Mouse (Mus musculus) heart, adult 2 months (tissue): ENCODE measurements around the gene Bet1l. TPM values are rescaled to one million over a fixed set of nuclear protein-coding genes. Genes with fewer than 3 reads are reported as not detected.

Experiments
- DNase-seq, 2 experiments: peaks; one replicate each; pipeline ENCODE4 v3.0.0; 2021
- H3K27ac ChIP-seq: fragments of 200-600 bp; 2 replicates; pipeline ENCODE4 v1.8.1; 2022
- H3K27me3 ChIP-seq: fragments of 200-500 bp; 2 replicates; pipeline ENCODE4 v1.6.1; 2012; ENCODE audit warnings: mild to moderate bottlenecking, low read length, inconsistent platforms, mixed read lengths; ENCODE audit not compliant: control insufficient read depth, insufficient read depth
- H3K36me3 ChIP-seq: fragments of 200-500 bp; 2 replicates; pipeline ENCODE4 v1.6.1; 2012; ENCODE audit warnings: low read length, inconsistent platforms; ENCODE audit not compliant: control insufficient read depth, insufficient read depth
- H3K4me1 ChIP-seq: fragments of 200-500 bp; 2 replicates; pipeline ENCODE4 v1.6.1; 2011; ENCODE audit warnings: low read length; ENCODE audit not compliant: control insufficient read depth, insufficient read depth
- H3K4me3 ChIP-seq: fragments of 200-600 bp; 2 replicates; pipeline ENCODE4 v1.8.1; 2022
- H3K79me2 ChIP-seq: fragments of 200-500 bp; replicated peaks from 2 replicates; pipeline ENCODE4 v1.6.1; 2012; ENCODE audit warnings: mild to moderate bottlenecking, inconsistent platforms, low read length, moderate library complexity, mixed read lengths; ENCODE audit not compliant: control insufficient read depth, insufficient read depth
- H3K9ac ChIP-seq: fragments of 200-500 bp; 2 replicates; pipeline ENCODE4 v1.6.1; 2012; ENCODE audit warnings: low read depth, mild to moderate bottlenecking, control low read depth, inconsistent platforms, low read length, mixed read lengths
- CTCF ChIP-seq: fragments of 200-600 bp; IDR thresholded peaks from 2 replicates; pipeline ENCODE4 v1.8.1; 2022; ENCODE audit warnings: antibody characterized with exemption, mild to moderate bottlenecking, moderate library complexity
- EP300 ChIP-seq: fragments of 200-500 bp; IDR thresholded peaks from 2 replicates; pipeline ENCODE4 v1.6.1; 2011; ENCODE audit warnings: low read depth, low read length, control low read depth; ENCODE audit not compliant: insufficient read depth
- POLR2A ChIP-seq: fragments of 200-500 bp; IDR thresholded peaks from 2 replicates; pipeline ENCODE4 v1.6.1; 2011; ENCODE audit warnings: mild to moderate bottlenecking, low read depth, low read length, control low read depth; ENCODE audit not compliant: insufficient read depth
- WGBS: fragments of 180-500 bp; shearing (Covaris S2); methylation state at CpG from one replicate; pipeline ENCODE4 v1.1.7; 2018; 5-methylcytosine and 5-hydroxymethylcytosine counted together
- intact Hi-C: fragments of 180-260 bp; cut with DNase I; formaldehyde crosslinking; loops from one replicate; pipeline ENCODE4 v1.15.1; 2025
- polyA plus RNA-seq: library from polyadenylated mRNA; depleted of rRNA; stranded (reverse); fragments of >200 nt; gene quantifications from 2 replicates; pipeline ENCODE4 v1.2.3, GENCODE M21; 2012
- total RNA-seq, 2 experiments: library from RNA; stranded (reverse); gene quantifications; 2 replicates each; pipeline ENCODE4 v1.2.3; 2021

Gene Bet1l
- total and polyA plus RNA-seq, 3 experiments, result 8.8 to 12.4 (median 12.3) TPM

GRCm38 (mm10) chr7:140821653-140822329, 35.6 kb downstream of the Bet1l start, which contains the start of gene Zfp941:
Gene Zfp941, minus strand, starts transcription at chr7:140822178.
- intact Hi-C loops, result no loop called here
- Histone ChIP-seq H3K36me3 (no peaks in the 10 kb centered on the region), H3K79me2 (no peaks in the 10 kb centered on the region), H3K27ac (no peak within 1 kb of the TSS), H3K27me3 (no peaks in the 10 kb centered on the region), H3K4me3 (peak within 1 kb of the TSS; percentile 27; the same call in 1 of the 2 replicates), H3K4me1 (peaks cover 2% of the 10 kb centered on the region; the same call in 1 of the 2 replicates), H3K9ac (peak within 1 kb of the TSS; percentile 33)
- 3% methylated on average over 21 of the region's 21 CpGs for WGBS
- no peak for DNase-seq
- TF ChIP-seq CTCF, result no peak
- no peak for TF ChIP-seq POLR2A
- TF ChIP-seq EP300, result no peak

DNA sequence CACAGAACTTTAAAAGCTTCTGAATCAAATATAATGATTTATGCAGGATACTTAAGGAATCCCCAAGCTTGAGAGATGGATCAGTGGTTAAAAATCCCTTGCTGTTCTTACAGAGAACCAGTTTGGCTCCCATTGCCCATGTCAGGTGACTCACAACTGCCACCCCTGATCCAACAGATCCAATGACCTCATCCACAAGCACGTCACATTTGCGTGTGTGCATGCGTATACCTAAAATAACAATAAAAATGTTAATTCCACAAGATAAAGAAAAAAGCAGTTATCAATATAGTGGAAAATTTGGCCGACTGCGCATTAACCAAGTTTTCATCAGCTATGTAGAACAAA, 36.1 kb downstream of the Bet1l start:
- no peaks in the 10 kb centered on the region for H3K27me3 ChIP-seq
- DNase-seq, result no peak
- no peaks in the 10 kb centered on the region for H3K36me3 ChIP-seq
- no peak overlapping the region; the same call in 1 of the 2 replicates for H3K4me3 ChIP-seq
- H3K79me2 ChIP-seq, result no peaks in the 10 kb centered on the region
- H3K9ac ChIP-seq, result no peak overlapping the region
- 43% methylated on average over 5 of the region's 5 CpGs for WGBS
- H3K27ac ChIP-seq, result no peak overlapping the region
- intact Hi-C loops, result no loop called here
- TF ChIP-seq POLR2A, result no peak
- no peak for TF ChIP-seq CTCF
- TF ChIP-seq EP300, result no peak
- H3K4me1 ChIP-seq, result peaks cover 2% of the 10 kb centered on the region; the same call in 1 of the 2 replicates

- H3K9ac ChIP-seq, result no peak overlapping the region
- H3K79me2 ChIP-seq, result no peaks in the 10 kb centered on the region
- no peak overlapping the region for H3K27ac ChIP-seq
- WGBS, result 61% methylated on average over 4 of the region's 4 CpGs
- H3K4me3 ChIP-seq, result no peak overlapping the region
- intact Hi-C loops, result no loop called here
- no peaks in the 10 kb centered on the region for H3K36me3 ChIP-seq
- no peak for DNase-seq
- no peaks in the 10 kb centered on the region for H3K27me3 ChIP-seq
- TF ChIP-seq POLR2A (no peak), CTCF (no peak), EP300 (no peak)
- peaks cover 2% of the 10 kb centered on the region; the same call in 1 of the 2 replicates for H3K4me1 ChIP-seq
These were observed 37.2 kb downstream of the Bet1l start for GRCm38 (mm10) chr7:140820173-140820572.

DNA sequence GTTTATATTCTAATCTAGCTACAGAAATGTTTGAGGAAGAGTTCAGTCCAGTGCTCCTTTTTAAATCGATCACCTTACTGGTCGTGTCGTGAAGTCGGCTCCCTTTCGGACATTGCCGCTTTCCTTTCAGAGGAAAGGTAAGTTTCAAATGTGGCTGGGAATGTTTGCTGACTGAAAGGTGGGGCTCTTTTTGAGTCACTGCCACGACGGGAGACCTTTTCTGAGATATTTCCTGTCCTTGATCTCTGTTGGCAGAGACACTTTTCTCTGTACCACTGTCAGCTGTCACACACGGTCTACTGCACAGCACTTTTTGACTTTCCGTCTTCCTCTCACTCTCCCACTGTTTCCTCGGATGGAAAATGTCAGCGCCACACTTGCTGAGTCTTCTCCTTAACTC, 44.5 kb downstream of the Bet1l start:
- Histone ChIP-seq H3K27me3 (no peaks in the 10 kb centered on the region), H3K79me2 (no peaks in the 10 kb centered on the region), H3K9ac (no peak overlapping the region), H3K27ac (no peak overlapping the region), H3K4me1 (no peaks in the 10 kb centered on the region), H3K36me3 (no peaks in the 10 kb centered on the region), H3K4me3 (no peak overlapping the region)
- 73% methylated on average over 12 of the region's 12 CpGs for WGBS
- intact Hi-C loops, result no loop called here
- no peak for DNase-seq
- TF ChIP-seq POLR2A (no peak), EP300 (no peak), CTCF (no peak)

DNA sequence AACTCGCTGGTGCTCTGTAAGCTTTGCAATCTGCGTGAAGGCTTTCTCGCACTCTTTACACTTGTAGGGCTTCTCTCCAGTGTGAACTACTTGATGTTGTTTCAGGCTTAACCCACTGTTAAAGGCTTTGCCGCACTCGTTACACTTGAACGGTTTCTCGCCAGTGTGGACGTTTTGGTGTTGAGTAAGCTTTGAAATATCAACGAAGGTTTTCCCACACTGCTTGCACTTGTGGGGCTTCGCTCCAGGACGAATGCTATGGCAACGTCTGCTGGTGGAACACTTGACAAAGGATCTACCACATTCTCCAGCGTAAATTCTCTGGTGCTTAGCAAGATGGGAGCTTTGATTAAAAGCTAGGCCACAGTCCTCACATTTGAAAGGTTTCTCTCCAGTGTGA, 45.7 kb downstream of the Bet1l start:
- intact Hi-C loops, result no loop called here
- no peaks in the 10 kb centered on the region for H3K4me1 ChIP-seq
- DNase-seq, result no peak
- no peak overlapping the region for H3K9ac ChIP-seq
- no peaks in the 10 kb centered on the region for H3K36me3 ChIP-seq
- no peak overlapping the region for H3K27ac ChIP-seq
- H3K79me2 ChIP-seq, result no peaks in the 10 kb centered on the region
- TF ChIP-seq CTCF, result no peak
- no peak for TF ChIP-seq EP300
- H3K4me3 ChIP-seq, result no peak overlapping the region
- WGBS, result 88% methylated on average over 13 of the region's 13 CpGs
- no peaks in the 10 kb centered on the region for H3K27me3 ChIP-seq

DNA sequence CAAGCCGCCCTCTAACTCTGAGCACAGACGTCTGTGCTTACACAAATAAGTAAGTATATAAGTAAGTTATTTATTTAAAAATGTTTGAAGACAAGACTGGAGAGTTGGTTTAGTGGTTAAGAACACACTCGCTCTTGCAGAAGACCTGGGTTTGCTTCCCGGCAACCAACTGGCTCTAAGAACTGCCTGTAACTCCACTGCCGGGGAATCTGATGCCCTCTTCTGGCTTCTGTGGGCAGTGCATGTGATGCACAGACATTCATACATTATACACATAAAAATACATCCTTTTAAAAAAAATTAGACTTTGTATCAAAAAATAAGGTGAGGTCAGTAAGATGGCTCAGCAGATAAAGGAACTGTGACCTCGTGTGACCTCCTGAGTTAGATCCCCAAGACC, 46.9 kb downstream of the Bet1l start:
- Histone ChIP-seq H3K27me3 (no peaks in the 10 kb centered on the region), H3K27ac (no peak overlapping the region), H3K4me3 (no peak overlapping the region), H3K79me2 (no peaks in the 10 kb centered on the region), H3K9ac (no peak overlapping the region), H3K4me1 (no peaks in the 10 kb centered on the region), H3K36me3 (no peaks in the 10 kb centered on the region)
- 90% methylated on average over 6 of the region's 6 CpGs for WGBS
- DNase-seq, result no peak
- TF ChIP-seq EP300, result no peak
- no peak for TF ChIP-seq CTCF
- TF ChIP-seq POLR2A, result no peak
- intact Hi-C loops, result no loop called here
